8 mouse cellular contexts compared by ENCODE assay signal in the genomic region with DNA sequence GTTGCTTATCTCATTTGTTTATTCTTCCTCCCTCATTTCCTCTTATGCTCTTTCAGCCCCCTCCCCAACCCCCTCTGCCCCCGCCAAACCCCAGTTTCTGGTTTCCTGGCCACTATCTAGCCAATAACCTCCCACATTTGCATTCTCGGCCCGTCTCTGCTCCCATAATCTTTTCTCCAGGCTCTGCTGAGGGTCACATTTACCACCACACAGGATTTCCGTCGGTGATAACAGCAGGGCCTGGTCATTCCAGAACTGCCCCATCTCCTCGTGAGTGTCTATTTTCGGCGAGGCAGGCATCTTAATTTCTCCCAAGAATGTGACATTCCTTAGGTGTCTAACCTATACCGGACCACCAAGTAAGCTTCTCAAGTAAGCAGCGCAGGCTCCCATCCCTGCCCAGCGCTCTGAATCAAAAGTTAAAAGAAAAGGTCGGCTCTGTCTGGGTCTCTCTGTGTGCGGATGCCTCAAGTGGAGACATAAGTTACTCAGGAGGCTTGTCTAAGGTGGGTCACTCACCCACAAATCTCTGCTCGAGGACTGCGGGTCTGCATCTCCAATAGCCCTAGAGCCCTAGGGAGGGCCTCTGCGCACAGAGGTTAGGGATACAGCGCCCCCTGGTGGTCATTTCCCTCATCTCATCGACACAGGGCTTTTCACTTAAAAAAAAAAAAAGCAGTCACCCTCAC. TPM values are rescaled to one million over a fixed set of nuclear protein-coding genes. Genes with fewer than 3 reads are reported as not detected.
A peak's percentile ranks its signal among the peaks of the same experiment; 100 is the strongest.
DNase-seq lines count a peak whose midpoint lies in the region; ATAC-seq and TF ChIP-seq lines count a peak whose summit lies in the region.

No protein-coding gene starts in this region.

- H3K27ac ChIP-seq in cerebellum, adult 2 months (ENCODE audit: insufficient read depth, low read length): no peak overlapping the region
- peak overlapping the region; percentile 59; the same call in 1 of the 2 replicates for H3K27ac ChIP-seq in lung, postnatal 0 days (ENCODE audit: low read length)

- H3K36me3 ChIP-seq in G1E (replicated peaks): no peaks in the 10 kb centered on the region
- no peaks in the 10 kb centered on the region for H3K36me3 ChIP-seq in lung, postnatal 0 days (ENCODE audit: insufficient read depth, low read length)

- H3K4me1 ChIP-seq in G1E (ENCODE audit: insufficient read depth, low read depth, low read length): no peaks in the 10 kb centered on the region
- no peaks in the 10 kb centered on the region for H3K4me1 ChIP-seq in cerebellum, adult 2 months (ENCODE audit: control insufficient read depth, insufficient read depth, low read length)
- H3K4me1 ChIP-seq in lung, postnatal 0 days (ENCODE audit: insufficient read depth, low read depth, low read length): no peaks in the 10 kb centered on the region

- no peaks in the 10 kb centered on the region for H3K27me3 ChIP-seq in G1E (ENCODE audit: insufficient read depth, low read length)
- H3K27me3 ChIP-seq in cerebellum, adult 2 months (ENCODE audit: control insufficient read depth, insufficient read depth, low read length): no peaks in the 10 kb centered on the region
- H3K27me3 ChIP-seq in lung, postnatal 0 days (replicated peaks; ENCODE audit: insufficient read depth, low read length): no peaks in the 10 kb centered on the region

- no peak overlapping the region for H3K4me3 ChIP-seq in G1E (ENCODE audit: low read depth, low read length)
- no peak overlapping the region for H3K4me3 ChIP-seq in cerebellum, adult 2 months (replicated peaks; ENCODE audit: insufficient read depth, low read depth, low read length)
- H3K4me3 ChIP-seq in lung, postnatal 0 days (ENCODE audit: low read depth, low read length): no peak overlapping the region

- TF ChIP-seq CTCF in G1E (IDR thresholded peaks at IDR 0.05; ENCODE audit: low read depth, low read length): peak; percentile 50; the same call in 1 of the 2 replicates
- peak; percentile 58; the same call in 1 of the 2 replicates for TF ChIP-seq CTCF in cerebellum, adult 2 months (IDR thresholded peaks at IDR 0.05; ENCODE audit: borderline replicate concordance, insufficient read depth, low read depth, low read length)
- TF ChIP-seq CTCF in lung, postnatal 0 days (IDR thresholded peaks at IDR 0.05): peak; percentile 86

- H3K9me3 ChIP-seq in G1E (replicated peaks): no peaks in the 10 kb centered on the region
- no peaks in the 10 kb centered on the region for H3K9me3 ChIP-seq in lung, postnatal 0 days (ENCODE audit: low read length)

- no peak overlapping the region for H3K9ac ChIP-seq in lung, postnatal 0 days (replicated peaks; ENCODE audit: low read depth)

- peak; percentile 19 for DNase-seq in G1E (ENCODE audit: low spot score)
- DNase-seq in cerebellum, adult 2 months: peak; percentile 29 to 58
- DNase-seq in forelimb bud, embryonic 11.5 days (ENCODE audit: low read depth, low spot score): peak; percentile 84
- DNase-seq in layer of hippocampus, postnatal 10 days (ENCODE audit: low spot score in 2 of 2): peak; percentile 78 to 81
- peak; percentile 80 for DNase-seq in lung, postnatal 0 days (ENCODE audit: low spot score)
- peak; percentile 73 for DNase-seq in ovary, postnatal 36 days (ENCODE audit: low spot score)
- peak; percentile 54 to 68 for DNase-seq in thymus, postnatal 36 days

- WGBS in cerebellum, adult 2 months: 36% methylated on average over 18 of the region's 18 CpGs
- 11% methylated on average over 18 of the region's 18 CpGs for WGBS in lung, postnatal 0 days

- peak overlapping the region; percentile 25; the same call in 1 of the 2 replicates for H3K4me2 ChIP-seq in lung, postnatal 0 days (replicated peaks; ENCODE audit: low read depth, low read length)

- TF ChIP-seq EP300 in lung, postnatal 0 days (IDR thresholded peaks at IDR 0.05): no peak

- no peak for ATAC-seq in G1E (ENCODE audit: extremely low read depth, insufficient number of reproducible peaks, low FRiP score, poor library complexity, severe bottlenecking)
- peak; percentile 80 to 81 for ATAC-seq in hematopoietic stem cell, adult 5-6 weeks (replicated peaks in 1 of 2; ENCODE audit: insufficient read depth in 1 of 2, low FRiP score in 2 of 2, low TSS enrichment in 1 of 2, low read depth in 1 of 2, poor library complexity in 2 of 2, severe bottlenecking in 2 of 2)
- peak; percentile 87 for ATAC-seq in lung, postnatal 0 days

- TF ChIP-seq POLR2A in cerebellum, adult 2 months (IDR thresholded peaks at IDR 0.05; ENCODE audit: borderline replicate concordance, insufficient read depth, low read length): no peak

RNA-seq across cellular contexts. Expression of a gene that starts 38.9 kb away (rescaled TPM):
- total RNA-seq in G1E (2014; fragmentation: Nextera tagmentation) (8.5 and 10.9 TPM in 2 replicates), G1E (2017) (1.4 and 1.8 TPM in 2 replicates)
- 22.8 and 27.0 TPM in 2 replicates for polyA plus RNA-seq in G1E (2012)
- polyA plus RNA-seq in cerebellum, adult 2 months (2012; rRNA removed): 0.60 and 1.1 TPM in 2 replicates
- 8.3 and 8.6 TPM in 2 replicates for total RNA-seq in hematopoietic stem cell, adult 5-6 weeks (2017)
- total RNA-seq in layer of hippocampus, postnatal 10 days (2021): 1 to 10 TPM; 1.0 to 1.4 TPM
- 34.2 and 63.1 TPM in 2 replicates for polyA plus RNA-seq in lung, postnatal 0 days (2015; fragmentation: Nextera tagmentation; extraction: Ambion mirVana)

RNA-seq across cellular contexts. Expression of a gene that starts 39.8 kb away (rescaled TPM):
- total RNA-seq in G1E (2014; fragmentation: Nextera tagmentation) (not detected in 2 replicates), G1E (2017) (not detected in 2 replicates)
- polyA plus RNA-seq in G1E (2012): not detected in 2 replicates
- polyA plus RNA-seq in cerebellum, adult 2 months (2012; rRNA removed): 0.16 TPM in 1 of 2 replicates, not detected in the other
- 0.25 TPM in 1 of 2 replicates, not detected in the other for total RNA-seq in hematopoietic stem cell, adult 5-6 weeks (2017)
- total RNA-seq in layer of hippocampus, postnatal 10 days (2021): not detected
- polyA plus RNA-seq in lung, postnatal 0 days (2015; fragmentation: Nextera tagmentation; extraction: Ambion mirVana): 0.11 and 0.13 TPM in 2 replicates

Comparison
In these comparisons a context has a peak if more than half of its experiments do, and no peak if none do; other contexts are left out.
1. DNase-seq: peak in every context shown above with its lines; median percentile 84 in forelimb bud, embryonic 11.5 days; 80 in lung, postnatal 0 days; 80 in layer of hippocampus, postnatal 10 days; 73 in ovary, postnatal 36 days; 61 in thymus, postnatal 36 days; 44 in cerebellum, adult 2 months; 19 in G1E.